Mouse (Mus musculus) lung, postnatal 0 days (tissue): ENCODE measurements at regions not wholly inside any gene's neighbourhood (a gene's known extent, or its start where the extent isn't known, plus 50 kb on each side); places are given as distances from the start of the nearest gene placed in this dataset.

ENCODE experiments used
- CTCF ChIP-seq: IDR thresholded peaks from 2 replicates; pipeline ENCODE4 v1.5.1; 2016; ENCODE audit warnings: antibody characterized with exemption, mild to moderate bottlenecking
- EP300 ChIP-seq: IDR thresholded peaks from 2 replicates; pipeline ENCODE4 v1.6.1; 2016; ENCODE audit warnings: antibody characterized with exemption, mild to moderate bottlenecking, control low read depth

- TF ChIP-seq CTCF (no peak), EP300 (no peak)
Measured at GRCm38 (mm10) chr3:34757130-34757529, 106.9 kb downstream of the Sox2 start.
